Mouse (Mus musculus) forelimb bud, embryonic 11.5 days (tissue): ENCODE results near the gene Slc35c1.

Experiments
- DNase-seq: peaks from one replicate; pipeline ENCODE4 v3.0.0-alpha.2; 2012; ENCODE audit warnings: low read depth, low spot score

The Slc35c1 gene

GRCm38 (mm10) chr2:92475711-92476110, 15.4 kb upstream of the Slc35c1 start:
- no peak for DNase-seq

GRCm38 (mm10) chr2:92474920-92475319, 14.6 kb upstream of the Slc35c1 start:
- no peak for DNase-seq

GRCm38 (mm10) chr2:92471886-92472670, 11.7 kb upstream of the Slc35c1 start:
- no peak for DNase-seq

GRCm38 (mm10) chr2:92464690-92465089, 4.4 kb upstream of the Slc35c1 start:
- no peak for DNase-seq

GRCm38 (mm10) chr2:92461215-92461614, 877 bp upstream of the Slc35c1 start:
- no peak for DNase-seq

- DNase-seq: peak; percentile 72
Measured at GRCm38 (mm10) chr2:92459141-92459920, 1.0 kb downstream of the Slc35c1 start.

- no peak for DNase-seq
Measured at GRCm38 (mm10) chr2:92458481-92458880, 1.9 kb downstream of the Slc35c1 start.

GRCm38 (mm10) chr2:92456970-92457530, 3.3 kb downstream of the Slc35c1 start:
- DNase-seq: no peak

GRCm38 (mm10) chr2:92455704-92456103, 4.6 kb downstream of the Slc35c1 start:
- no peak for DNase-seq

- DNase-seq: no peak
Measured at GRCm38 (mm10) chr2:92454166-92454565, 6.2 kb downstream of the Slc35c1 start.

- no peak for DNase-seq
Measured at GRCm38 (mm10) chr2:92451126-92451525, 9.2 kb downstream of the Slc35c1 start.

GRCm38 (mm10) chr2:92447121-92447740, 13.1 kb downstream of the Slc35c1 start:
- DNase-seq: no peak

GRCm38 (mm10) chr2:92446656-92447055, 13.7 kb downstream of the Slc35c1 start:
- no peak for DNase-seq

- no peak for DNase-seq
Measured at GRCm38 (mm10) chr2:92445890-92446289, 14.4 kb downstream of the Slc35c1 start.

- no peak for DNase-seq
Measured at GRCm38 (mm10) chr2:92444376-92444775, 16.0 kb downstream of the Slc35c1 start.

GRCm38 (mm10) chr2:92443313-92443712, 17.0 kb downstream of the Slc35c1 start:
- no peak for DNase-seq

- no peak for DNase-seq
Measured at GRCm38 (mm10) chr2:92442419-92443001, 17.8 kb downstream of the Slc35c1 start.

GRCm38 (mm10) chr2:92440432-92440831, 19.9 kb downstream of the Slc35c1 start:
- DNase-seq: no peak

GRCm38 (mm10) chr2:92438567-92438966, 21.8 kb downstream of the Slc35c1 start:
- DNase-seq: no peak

GRCm38 (mm10) chr2:92437875-92438274, 22.5 kb downstream of the Slc35c1 start:
- DNase-seq: peak; percentile 91

GRCm38 (mm10) chr2:92437366-92437765, 23.0 kb downstream of the Slc35c1 start:
- no peak for DNase-seq

- no peak for DNase-seq
Measured at GRCm38 (mm10) chr2:92435023-92435422, 25.3 kb downstream of the Slc35c1 start.
